Mouse (Mus musculus) myocyte (in vitro differentiated cells): ENCODE measurements around the gene Saysd1.

Source experiments
- CEBPB ChIP-seq: IDR thresholded peaks from 2 replicates; pipeline ENCODE4 v1.6.1; 2011; ENCODE audit warnings: mild to moderate bottlenecking, moderate library complexity; ENCODE audit not compliant: poor library complexity, insufficient read depth, severe bottlenecking
- E2F4 ChIP-seq: IDR thresholded peaks from one replicate; pipeline ENCODE4 v1.6.1; 2011; ENCODE audit warnings: mild to moderate bottlenecking, control low read depth, moderate library complexity; ENCODE audit not compliant: insufficient read depth
- MAX ChIP-seq: IDR thresholded peaks from one replicate; pipeline ENCODE4 v1.6.1; 2011; ENCODE audit warnings: low read depth, mild to moderate bottlenecking, control low read depth
- MYOD1 ChIP-seq, 3 experiments: IDR thresholded peaks; one replicate each; pipeline ENCODE4 v1.6.1; 2011; ENCODE audit warnings: control low read depth in 2 of 3, low read depth in 2 of 3, mild to moderate bottlenecking in 2 of 3, moderate library complexity in 1 of 3; ENCODE audit not compliant: insufficient read length in 2 of 3, control insufficient read depth in 1 of 3
- MYOG ChIP-seq, 3 experiments: IDR thresholded peaks; one replicate each; pipeline ENCODE4 v1.6.1; 2011; ENCODE audit warnings: control low read depth in 2 of 3, low read depth in 2 of 3, mild to moderate bottlenecking in 2 of 3; ENCODE audit not compliant: insufficient read length in 2 of 3, control insufficient read depth in 1 of 3, insufficient read depth in 1 of 3
- POLR2A ChIP-seq: IDR thresholded peaks from one replicate; pipeline ENCODE4 v1.6.1; 2011; ENCODE audit warnings: low read depth, mild to moderate bottlenecking, control low read depth, moderate library complexity; ENCODE audit not compliant: insufficient read length
- POLR2AphosphoS2 ChIP-seq: IDR thresholded peaks from one replicate; pipeline ENCODE4 v1.6.1; 2011; ENCODE audit warnings: low read depth, control low read depth; ENCODE audit not compliant: insufficient read length
- REST ChIP-seq: IDR thresholded peaks from one replicate; pipeline ENCODE4 v1.6.1; 2011; ENCODE audit warnings: mild to moderate bottlenecking, control low read depth, moderate library complexity; ENCODE audit not compliant: insufficient read depth, insufficient read length
- TCF12 ChIP-seq: IDR thresholded peaks from one replicate; pipeline ENCODE4 v1.6.1; 2011; ENCODE audit warnings: mild to moderate bottlenecking, control low read depth; ENCODE audit not compliant: poor library complexity, insufficient read depth, severe bottlenecking
- USF1 ChIP-seq: IDR thresholded peaks from one replicate; pipeline ENCODE4 v1.6.1; 2011; ENCODE audit warnings: low read depth, mild to moderate bottlenecking, control low read depth, moderate library complexity

DNA sequence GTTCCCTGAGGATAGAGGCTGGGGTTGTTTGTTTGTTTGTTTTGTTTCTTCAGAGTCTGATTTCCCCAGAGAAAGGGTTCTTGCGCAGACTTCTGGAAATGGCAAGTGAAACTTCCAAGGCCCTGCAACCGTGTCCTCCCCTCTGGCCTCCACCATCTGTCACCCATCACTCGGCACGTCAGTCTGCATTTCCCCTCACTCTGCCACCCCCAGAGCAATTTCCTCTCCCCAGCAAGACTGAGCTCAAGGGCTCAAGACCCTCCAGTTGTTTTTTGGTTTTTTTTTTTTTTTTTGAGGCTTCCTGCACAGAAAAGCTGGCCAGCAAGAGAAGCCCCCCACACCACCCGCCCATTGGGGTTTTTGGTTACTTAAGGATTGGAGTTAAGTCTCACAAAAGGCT lies 34.2 kb upstream of the Saysd1 start:
- TF ChIP-seq POLR2A (no peak), MAX (no peak), E2F4 (no peak), MYOG (IDR thresholded peaks at IDR 0.05; ENCODE audit: control insufficient read depth in 1 of 3, insufficient read depth in 1 of 3, insufficient read length in 2 of 3, low read depth in 2 of 3) (no peak), USF1 (no peak), REST (no peak), CEBPB (no peak), POLR2AphosphoS2 (no peak), MYOD1 (IDR thresholded peaks at IDR 0.05; ENCODE audit: control insufficient read depth in 1 of 3, insufficient read length in 2 of 3, low read depth in 2 of 3) (no peak), TCF12 (no peak)
